Mouse (Mus musculus) lung, postnatal 10 days (tissue): ENCODE data around the gene C1ra.
A peak's percentile ranks its signal among the peaks of the same experiment; 100 is the strongest.
"Not testable (repeated sequence)": the region's sequence is repeated elsewhere in the genome, so short reads cannot be mapped to it uniquely, and the experiment has no call there.

ENCODE experiments used
- DNase-seq: peaks from one replicate; pipeline ENCODE4 v3.0.0; 2021

C1ra gene

GRCm38 (mm10) chr6:124549023-124549550 is 36.9 kb downstream of the C1ra start:
- no peak for DNase-seq

GRCm38 (mm10) chr6:124552766-124553165 is 40.6 kb downstream of the C1ra start:
- DNase-seq = no peak

GRCm38 (mm10) chr6:124555956-124556355 is 43.8 kb downstream of the C1ra start:
- not testable (repeated sequence) for DNase-seq

- DNase-seq = not testable (repeated sequence)
Measured at GRCm38 (mm10) chr6:124561156-124561555, 49.0 kb downstream of the C1ra start.

- not testable (repeated sequence) for DNase-seq
Measured at GRCm38 (mm10) chr6:124561611-124562010, 49.4 kb downstream of the C1ra start.

- DNase-seq = peak; percentile 73
Measured at GRCm38 (mm10) chr6:124570026-124570425, 57.8 kb downstream of the C1ra start, which contains the start of gene C1rb. TSS of gene C1rb (plus strand) at chr6:124570294.
